In genomic region chr1:185047516-185048247, GRCm38 (mm10) we compare ENCODE assay signal across 18 mouse cellular contexts. TPM values are rescaled to one million over a fixed set of nuclear protein-coding genes. Genes with fewer than 3 reads are reported as not detected.
DNase-seq lines count a peak whose midpoint lies in the region; ATAC-seq and TF ChIP-seq lines count a peak whose summit lies in the region.
"Had no signal": no experiment of that assay in that cellular context is flagged by ENCODE, and none has a peak within 500 bp of the region (broad histone marks: within the 10 kb centered on the region; RNA-seq: fewer than 3 reads in every experiment).

No protein-coding gene starts in this region.

- DNase-seq in embryo, embryonic 10 days (ENCODE audit: low spot score), result peak; percentile 8
- no peak for DNase-seq in embryo, embryonic 10.5 days (ENCODE audit: low spot score)
- DNase-seq in lung, embryonic 14.5 days, result peak; percentile 73
- no peak for DNase-seq in lung, adult 2 months
- peak; percentile 17 to 25 for DNase-seq in heart, postnatal 10 days
- no peak for DNase-seq in left cerebral cortex, adult 8-10 months (ENCODE audit: low spot score in 2 of 2)
- DNase-seq in frontal cortex, postnatal 25 days (ENCODE audit: low spot score in 2 of 2), result no peak
- DNase-seq: adrenal gland, adult 8-10 months; gastrocnemius, postnatal 14 days; kidney, adult 8-10 months; thymus, postnatal 14 days had no signal

- no peak overlapping the region for H3K4me3 ChIP-seq in lung, embryonic 14.5 days (ENCODE audit: low read depth, low read length)
- H3K4me3 ChIP-seq in lung, adult 2 months (replicated peaks; ENCODE audit: extremely low read depth, low read depth, low read length), result no peak overlapping the region
- H3K4me3 ChIP-seq: embryonic facial prominence, embryonic 15.5 days; neural tube, embryonic 13.5 days; stomach, embryonic 15.5 days had no signal

- intact Hi-C loops in heart, postnatal 10 days (cut with DNase I), result loop anchor here (5.0 kb wide), 1 partner anchor 80 kb away; no protein-coding TSS in a partner anchor

- 27% methylated on average over 12 of the region's 12 CpGs for WGBS in lung, embryonic 14.5 days
- 49% methylated on average over 12 of the region's 12 CpGs for WGBS in lung, adult 2 months

- no peaks in the 10 kb centered on the region for H3K9me3 ChIP-seq in lung, embryonic 14.5 days (ENCODE audit: low read depth, low read length)
- H3K9me3 ChIP-seq: embryonic facial prominence, embryonic 15.5 days; neural tube, embryonic 13.5 days; stomach, embryonic 15.5 days had no signal

- H3K9ac ChIP-seq in lung, embryonic 14.5 days, result no peak overlapping the region
- H3K9ac ChIP-seq: embryonic facial prominence, embryonic 15.5 days; neural tube, embryonic 13.5 days; stomach, embryonic 15.5 days had no signal

- no peaks in the 10 kb centered on the region for H3K27me3 ChIP-seq in lung, embryonic 14.5 days (ENCODE audit: insufficient read depth, low read length)
- H3K27me3 ChIP-seq: embryonic facial prominence, embryonic 15.5 days; neural tube, embryonic 13.5 days; stomach, embryonic 15.5 days had no signal

- no peak for TF ChIP-seq POLR2A in lung, adult 2 months (IDR thresholded peaks at IDR 0.05; ENCODE audit: borderline replicate concordance, extremely low read depth, low read depth, low read length)

- ATAC-seq in lung, embryonic 14.5 days (ENCODE audit: insufficient read depth), result peak; percentile 63
- ATAC-seq in megakaryocyte, adult 5-6 weeks (ENCODE audit: poor library complexity, severe bottlenecking), result no peak
- ATAC-seq: forebrain, embryonic 14.5 days; hindbrain, embryonic 16.5 days had no signal

- no peak overlapping the region for H3K27ac ChIP-seq in lung, embryonic 14.5 days (ENCODE audit: low read depth)
- H3K27ac ChIP-seq: embryonic facial prominence, embryonic 15.5 days; neural tube, embryonic 13.5 days; stomach, embryonic 15.5 days had no signal

- H3K4me2 ChIP-seq in lung, embryonic 14.5 days, result no peak overlapping the region
- H3K4me2 ChIP-seq: embryonic facial prominence, embryonic 15.5 days; neural tube, embryonic 13.5 days; stomach, embryonic 15.5 days had no signal

- no peaks in the 10 kb centered on the region; the same call in 1 of the 2 replicates for H3K4me1 ChIP-seq in lung, embryonic 14.5 days (ENCODE audit: insufficient read depth)
- H3K4me1 ChIP-seq in lung, adult 2 months (ENCODE audit: control insufficient read depth, insufficient read depth, low read length), result no peaks in the 10 kb centered on the region
- H3K4me1 ChIP-seq: neural tube, embryonic 13.5 days; stomach, embryonic 15.5 days had no signal

- TF ChIP-seq CTCF in lung, embryonic 14.5 days (IDR thresholded peaks at IDR 0.05; ENCODE audit: low read depth), result 0 out of 2 replicates have a peak, but pooled peaks have one; percentile 17
- TF ChIP-seq CTCF in lung, adult 2 months (IDR thresholded peaks at IDR 0.05; ENCODE audit: insufficient read depth, low read length), result no peak

- no peaks in the 10 kb centered on the region for H3K36me3 ChIP-seq in lung, embryonic 14.5 days (ENCODE audit: insufficient read depth)
- H3K36me3 ChIP-seq: embryonic facial prominence, embryonic 15.5 days; neural tube, embryonic 13.5 days; stomach, embryonic 15.5 days had no signal

RNA-seq across cellular contexts. Expression of gene Mark1, which starts 48.3 kb away (rescaled TPM):
- 2.5 and 3.0 TPM in 2 replicates for polyA plus RNA-seq in lung, embryonic 14.5 days (2014; fragmentation: Nextera tagmentation; extraction: Ambion mirVana)
- 2.7 and 3.7 TPM in 2 replicates for polyA plus RNA-seq in lung, adult 2 months (2012; rRNA removed)
- total RNA-seq in heart, postnatal 10 days (2021), result 1 to 10 TPM; 8.7 to 9.0 TPM
- total RNA-seq in left cerebral cortex, adult 8-10 months (2022), result 10 to 100 TPM; 73.2 to 89.2 (median 79.5) TPM
- 0.05 and 0.13 TPM in 2 replicates for total RNA-seq in megakaryocyte, adult 5-6 weeks (2015)
- total RNA-seq in megakaryocyte, adult 5-6 weeks (2017), result not detected in 2 replicates
- total RNA-seq: common myeloid progenitor, adult 5-6 weeks had no signal

Comparison
In these comparisons a context has a peak if more than half of its experiments do, and no peak if none do; other contexts are left out.
1. DNase-seq: peak in embryo, embryonic 10 days (single experiment), lung, embryonic 14.5 days (single experiment) and heart, postnatal 10 days (2 of 2); none in embryo, embryonic 10.5 days (single experiment), lung, adult 2 months (single experiment), left cerebral cortex, adult 8-10 months (0 of 2) and frontal cortex, postnatal 25 days (0 of 2).
2. RNA of gene Mark1, which starts 48.3 kb away (total RNA-seq): 73.2 to 89.2 TPM in left cerebral cortex, adult 8-10 months and 8.7 to 9.0 TPM in heart, postnatal 10 days; 0.05 to 0.13 TPM in megakaryocyte, adult 5-6 weeks; every median in the first group is over 4 times any median in the second.